Mouse (Mus musculus): ENCODE data around the gene E430018J23Rik. TPM values are rescaled to one million over a fixed set of nuclear protein-coding genes. Genes with fewer than 3 reads are reported as not detected.

Gene E430018J23Rik
- total and polyA plus RNA-seq, 3 experiments: 2.1 to 2.5 TPM; not detected in 1

DNA sequence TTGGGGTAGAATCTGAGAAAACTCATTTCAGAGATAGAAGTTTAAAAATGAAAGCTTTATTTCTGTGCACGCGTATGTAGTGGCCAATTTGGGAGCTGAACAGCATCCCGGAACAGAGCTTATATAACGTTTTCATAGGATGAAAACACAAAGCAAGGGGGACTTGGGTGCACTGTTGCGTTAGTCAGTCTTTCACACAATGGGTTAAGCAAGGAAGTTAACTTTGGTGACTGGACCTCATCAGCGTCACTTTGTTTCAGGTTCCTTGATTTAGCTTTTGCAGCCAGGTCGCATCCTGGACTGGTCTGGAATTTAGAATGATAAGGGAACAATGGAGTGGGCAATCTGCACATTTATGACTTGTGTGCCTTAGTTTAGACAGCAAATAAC is 510 bp upstream of the E430018J23Rik start:
- Histone ChIP-seq H3K27me3 (ENCODE audit: control insufficient read depth in 1 of 2, insufficient read depth in 2 of 2, low read length in 2 of 2) (no peaks in the 10 kb centered on the region), H3K9ac (ENCODE audit: control insufficient read depth, low read depth, low read length, poor library complexity, severe bottlenecking) (peak overlapping the region; percentile 65), H3K27ac (ENCODE audit: control insufficient read depth, low read depth, low read length) (peak overlapping the region; percentile 48), H3K36me3 (ENCODE audit: control insufficient read depth in 1 of 2, insufficient read depth in 2 of 2, low read length in 2 of 2) (peaks cover 0 to 8% of the 10 kb centered on the region in 2 experiments; a peak in 2 of 4 replicates), H3K9me3 (replicated peaks; ENCODE audit: insufficient read depth, low read length) (no peaks in the 10 kb centered on the region), H3K79me2 (ENCODE audit: control insufficient read depth, insufficient read depth, low read length, poor library complexity) (peaks cover 3% of the 10 kb centered on the region; the same call in 1 of the 2 replicates), H3K4me3 (ENCODE audit: control insufficient read depth in 1 of 2, insufficient read depth in 1 of 2, low read depth in 2 of 2, low read length in 2 of 2) (peak overlapping the region; percentile 75 to 99), H3K4me1 (ENCODE audit: control insufficient read depth in 1 of 2, insufficient read depth in 2 of 2, low read length in 2 of 2) (peaks cover 5 to 18% of the 10 kb centered on the region in 2 experiments; a peak in 3 of 4 replicates)
- DNase-seq (ENCODE audit: low read depth, low spot score): no peak
- TF ChIP-seq MAX (IDR thresholded peaks at IDR 0.05; ENCODE audit: low read length) (peak; percentile 14; the same call in 1 of the 2 replicates), ETS1 (IDR thresholded peaks at IDR 0.05; ENCODE audit: low read depth, low read length) (no peak), MYC (IDR thresholded peaks at IDR 0.05; ENCODE audit: low read depth, low read length) (peak; percentile 36; the same call in 1 of the 2 replicates), E2F4 (IDR thresholded peaks at IDR 0.05; ENCODE audit: borderline replicate concordance, low read depth, low read length) (0 out of 2 replicates have a peak, but pooled peaks have one; percentile 38), CHD1 (IDR thresholded peaks at IDR 0.05; ENCODE audit: low read depth, low read length) (peak; percentile 94), POLR2AphosphoS5 (IDR thresholded peaks at IDR 0.05; ENCODE audit: borderline replicate concordance, low read depth, low read length) (no peak), EP300 (IDR thresholded peaks at IDR 0.05; ENCODE audit: low read depth in 1 of 2, low read length in 2 of 2) (no peak)

DNA sequence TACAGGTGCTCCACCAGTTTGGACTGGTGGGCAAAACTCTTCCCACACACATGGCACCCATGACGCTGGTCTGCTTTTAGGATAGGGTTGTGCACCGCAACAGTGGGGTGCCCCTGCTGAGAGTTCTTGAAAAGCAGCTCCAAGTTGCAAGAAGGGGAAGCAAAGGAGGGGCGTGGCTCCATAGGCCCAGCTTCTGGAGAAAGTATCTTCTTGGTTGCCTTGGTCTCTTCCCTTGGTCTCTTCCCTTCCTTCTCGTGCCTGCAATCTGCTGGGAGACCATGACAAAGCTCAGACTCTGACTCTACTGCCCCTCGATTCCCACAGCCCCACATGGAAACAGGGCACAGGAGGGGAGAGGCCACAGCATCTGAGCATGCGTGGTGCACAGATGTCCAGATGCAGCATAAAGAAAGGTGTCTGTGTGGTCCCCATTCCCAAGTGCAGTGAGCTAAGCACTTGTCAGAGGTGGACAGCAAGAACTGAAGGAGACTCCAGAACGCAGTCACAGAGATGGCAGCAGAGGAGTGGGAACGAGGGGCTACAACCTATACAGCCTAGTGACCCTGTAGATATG is 1.1 kb downstream of the E430018J23Rik start:
- H3K36me3 ChIP-seq (ENCODE audit: control insufficient read depth in 1 of 2, insufficient read depth in 2 of 2, low read length in 2 of 2): peaks cover 0 to 8% of the 10 kb centered on the region in 2 experiments; a peak in 2 of 4 replicates
- no peaks in the 10 kb centered on the region for H3K9me3 ChIP-seq (replicated peaks; ENCODE audit: insufficient read depth, low read length)
- peaks cover 5 to 18% of the 10 kb centered on the region in 2 experiments; a peak in 3 of 4 replicates for H3K4me1 ChIP-seq (ENCODE audit: control insufficient read depth in 1 of 2, insufficient read depth in 2 of 2, low read length in 2 of 2)
- H3K9ac ChIP-seq (ENCODE audit: control insufficient read depth, low read depth, low read length, poor library complexity, severe bottlenecking): peak overlapping the region; percentile 82
- no peak overlapping the region for H3K27ac ChIP-seq (ENCODE audit: control insufficient read depth, low read depth, low read length)
- TF ChIP-seq MYC (IDR thresholded peaks at IDR 0.05; ENCODE audit: low read depth, low read length): no peak
- peak; percentile 41; the same call in 1 of the 2 replicates for TF ChIP-seq NRF1 (IDR thresholded peaks at IDR 0.05; ENCODE audit: insufficient read depth, low read depth, low read length, poor library complexity, severe bottlenecking)
- no peak for TF ChIP-seq MAZ (IDR thresholded peaks at IDR 0.05; ENCODE audit: low read depth, low read length)
- no peak for TF ChIP-seq ZKSCAN1 (IDR thresholded peaks at IDR 0.05; ENCODE audit: low read depth, low read length)
- no peak for TF ChIP-seq TAL1 (IDR thresholded peaks at IDR 0.05; ENCODE audit: low read length)
- no peak for TF ChIP-seq TCF12 (IDR thresholded peaks at IDR 0.05; ENCODE audit: low read depth, low read length)
- TF ChIP-seq USF2 (IDR thresholded peaks at IDR 0.05; ENCODE audit: borderline replicate concordance in 1 of 2, insufficient read depth in 1 of 2, low read depth in 1 of 2, low read length in 2 of 2): no peak
- TF ChIP-seq POLR2AphosphoS2 (IDR thresholded peaks at IDR 0.05; ENCODE audit: low read length): no peak
- no peak for TF ChIP-seq ZC3H11A (IDR thresholded peaks at IDR 0.05; ENCODE audit: low read depth, low read length)
- DNase-seq (ENCODE audit: low read depth, low spot score): peak; percentile 82
- H3K79me2 ChIP-seq (ENCODE audit: control insufficient read depth, insufficient read depth, low read length, poor library complexity): peaks cover 3% of the 10 kb centered on the region; the same call in 1 of the 2 replicates
- H3K27me3 ChIP-seq (ENCODE audit: control insufficient read depth in 1 of 2, insufficient read depth in 2 of 2, low read length in 2 of 2): no peaks in the 10 kb centered on the region
- H3K4me3 ChIP-seq (ENCODE audit: control insufficient read depth in 1 of 2, insufficient read depth in 1 of 2, low read depth in 2 of 2, low read length in 2 of 2): peak overlapping the region; percentile 80 to 99
